Mouse (Mus musculus) erythroid progenitor cell, adult 5-6 weeks (primary cell): ENCODE measurements around the gene Kif11. TPM values are rescaled to one million over a fixed set of nuclear protein-coding genes. Genes with fewer than 3 reads are reported as not detected.
A peak's percentile ranks its signal among the peaks of the same experiment; 100 is the strongest.

ENCODE experiments used
- ATAC-seq: replicated peaks from 2 replicates; pipeline ENCODE4 v1.8.0; 2016; ENCODE audit warnings: moderate number of reproducible peaks, mild to moderate bottlenecking, moderate TSS enrichment, inconsistent platforms; ENCODE audit not compliant: poor library complexity, low FRiP score, severe bottlenecking
- total RNA-seq, 2 experiments: library from RNA; stranded (forward) in 1 of 2; stranded (reverse) in 1 of 2; fragments of 150-400 nt in 1 of 2; fragments of 186-747, 209-891 nt in 1 of 2; gene quantifications; 2 replicates each; pipeline versions ENCODE4 v1.2.3 to v1.2.4; 2015 to 2017; ENCODE audit warnings: low replicate concordance in 2 of 2

Kif11 gene
- total RNA-seq, 2 experiments from 2014 or later: 470 to 653 TPM

- ATAC-seq: peak; percentile 48
Measured at GRCm38 (mm10) chr19:37374941-37375754, 1.1 kb upstream of the Kif11 start.

DNA sequence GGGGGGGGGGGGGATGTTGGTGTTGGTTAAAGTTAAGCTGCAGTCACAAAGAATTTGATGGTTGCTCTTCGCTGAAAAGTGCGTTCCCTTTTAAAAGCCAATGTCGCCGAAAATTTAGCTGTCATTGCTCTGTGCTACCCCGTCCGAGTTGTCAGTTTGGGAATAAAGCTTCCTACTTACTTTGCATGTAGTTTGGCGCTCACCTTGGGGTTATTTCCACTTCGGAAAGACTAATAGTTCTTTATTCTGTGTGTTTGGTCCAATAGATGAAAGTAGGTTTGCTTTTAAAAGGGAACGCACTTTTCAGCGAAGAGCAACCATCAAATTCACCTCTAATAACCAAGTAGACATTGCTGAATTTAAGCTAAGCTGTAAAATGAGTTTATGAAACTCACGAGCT, 638 bp downstream of the Kif11 start:
- ATAC-seq: no peak

GRCm38 (mm10) chr19:37377404-37377990, 1.3 kb downstream of the Kif11 start:
- no peak for ATAC-seq

DNA sequence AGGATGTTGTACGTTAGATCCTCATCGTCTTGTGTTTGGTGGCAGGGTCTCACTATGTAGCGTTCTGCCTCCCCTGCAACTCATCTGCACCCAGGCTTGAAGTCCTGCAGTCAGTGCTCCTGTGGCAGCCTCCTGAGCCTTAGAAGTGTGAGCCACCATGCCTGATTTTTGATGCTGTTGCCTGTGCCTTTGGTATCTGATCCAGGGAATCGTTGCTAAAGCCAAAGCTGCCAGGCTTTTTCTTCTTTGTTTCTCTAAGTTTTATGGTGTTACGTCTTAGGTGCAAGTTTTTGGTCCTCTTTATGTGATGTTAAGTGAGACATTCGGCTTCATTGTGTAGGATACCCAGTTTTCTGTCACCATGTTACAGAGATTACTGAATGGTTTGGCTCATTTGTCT, 2.6 kb downstream of the Kif11 start:
- ATAC-seq: no peak

DNA sequence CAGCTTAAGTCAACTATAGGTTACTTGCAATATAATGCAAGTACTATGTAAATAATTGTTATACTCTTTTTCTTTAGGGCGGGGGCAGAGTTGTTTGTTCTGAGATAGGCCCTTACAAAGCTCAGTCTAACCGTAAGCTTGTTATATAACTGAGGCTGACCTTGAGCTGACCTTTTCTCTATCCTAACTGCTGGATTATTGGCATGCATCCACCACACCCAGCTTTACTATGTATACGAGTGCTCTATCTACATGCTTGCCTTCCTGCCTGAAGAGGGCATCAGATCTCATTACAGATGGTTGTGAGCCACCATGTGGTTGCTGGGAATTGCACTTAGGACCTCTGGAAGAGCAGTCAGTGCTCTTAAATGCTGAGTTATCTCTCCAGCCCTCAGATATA, 9.9 kb downstream of the Kif11 start:
- ATAC-seq: no peak

- ATAC-seq: no peak
Measured at GRCm38 (mm10) chr19:37391869-37392268, 15.7 kb downstream of the Kif11 start.

DNA sequence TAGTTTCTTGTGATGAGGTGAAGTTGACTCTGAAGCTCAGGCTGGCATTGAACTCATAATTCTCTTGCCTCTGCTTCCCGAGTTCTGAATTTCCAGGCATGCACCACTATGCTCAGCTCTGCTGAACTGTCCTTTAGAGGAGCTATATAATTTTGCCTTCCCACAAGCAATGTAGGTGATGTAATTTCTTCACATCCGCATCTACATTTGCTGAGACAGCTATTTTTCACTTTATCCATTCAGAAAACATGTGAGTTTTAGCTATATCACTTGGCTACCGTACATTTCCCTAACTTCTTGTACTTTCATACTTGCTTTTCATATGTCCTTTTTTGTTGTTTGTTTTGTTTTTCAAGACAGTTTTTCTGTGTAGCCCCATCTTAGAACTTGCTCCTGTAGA, 20.1 kb downstream of the Kif11 start:
- ATAC-seq: no peak

- ATAC-seq: no peak
Measured at GRCm38 (mm10) chr19:37400936-37401335, 24.7 kb downstream of the Kif11 start.

DNA sequence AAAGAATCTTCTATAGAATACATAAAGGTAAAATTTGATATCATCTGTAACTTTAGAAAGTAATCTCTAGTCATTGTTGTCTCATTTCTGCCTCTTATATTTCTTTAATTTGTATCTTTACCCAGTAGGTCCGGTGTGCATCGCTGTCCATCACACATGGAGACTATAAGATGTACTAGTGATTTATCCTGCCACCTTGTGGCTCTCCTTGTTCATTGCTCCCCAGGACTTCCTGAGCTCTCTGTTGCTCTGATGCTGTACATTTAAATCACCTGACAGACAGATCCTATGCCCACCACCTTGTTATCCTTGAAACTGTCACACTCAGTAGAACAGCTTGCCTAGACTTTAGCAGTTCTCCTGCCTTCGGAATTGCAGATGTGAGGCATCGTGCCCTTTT, 42.1 kb downstream of the Kif11 start:
- ATAC-seq: no peak

DNA sequence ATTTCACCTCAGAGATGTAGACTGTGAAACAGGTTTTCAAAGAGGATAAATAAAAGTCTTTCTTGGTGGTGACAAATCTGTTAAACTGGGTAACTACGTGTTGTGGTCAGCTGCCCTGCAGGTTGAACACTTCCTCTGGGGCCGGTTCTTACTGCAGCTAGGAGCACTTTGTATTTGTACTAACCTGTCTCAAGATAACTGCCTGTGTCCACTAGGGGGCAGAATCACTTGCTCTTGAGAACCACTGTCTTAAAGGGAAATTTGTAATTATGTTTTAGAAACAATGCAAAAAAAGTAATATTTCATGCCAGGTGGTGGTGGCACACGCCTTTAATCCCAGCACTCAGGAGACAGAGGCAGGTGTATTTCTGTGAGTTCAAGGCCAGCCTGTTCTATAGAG, 43.4 kb downstream of the Kif11 start:
- ATAC-seq: 0 out of 2 replicates have a peak, but pooled peaks have one; percentile 43

- no peak for ATAC-seq
Measured at GRCm38 (mm10) chr19:37428589-37428988, 52.4 kb downstream of the Kif11 start.

DNA sequence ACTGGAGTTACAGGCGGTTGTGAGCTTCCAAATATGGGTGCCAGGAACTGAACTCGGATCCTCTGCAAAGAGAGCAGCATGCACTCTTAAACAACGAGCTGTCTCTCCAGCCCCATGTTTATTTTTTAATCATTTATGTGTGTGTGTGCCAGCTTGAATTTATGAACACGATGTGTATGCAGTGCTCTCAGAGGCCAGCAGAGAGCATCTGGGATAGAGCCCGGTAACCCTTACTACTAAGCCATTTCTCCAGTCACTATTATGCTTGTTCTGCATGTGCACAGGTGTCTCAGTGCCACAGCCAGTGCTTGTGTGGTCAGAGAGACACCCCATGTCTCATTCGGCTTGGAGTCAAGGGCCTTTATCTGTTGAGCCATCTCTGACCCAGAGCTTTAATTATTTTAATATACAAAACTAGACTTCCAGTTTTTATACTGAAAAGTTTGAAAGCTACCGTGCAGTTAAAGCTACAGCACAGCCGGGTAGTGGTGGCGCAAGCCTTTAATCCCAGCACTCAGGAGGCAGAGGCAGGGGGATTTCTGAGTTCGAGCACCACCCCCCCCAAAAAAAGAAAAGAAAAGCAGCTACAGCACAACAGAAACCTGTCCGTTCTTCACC, 55.0 kb downstream of the Kif11 start:
- no peak for ATAC-seq

DNA sequence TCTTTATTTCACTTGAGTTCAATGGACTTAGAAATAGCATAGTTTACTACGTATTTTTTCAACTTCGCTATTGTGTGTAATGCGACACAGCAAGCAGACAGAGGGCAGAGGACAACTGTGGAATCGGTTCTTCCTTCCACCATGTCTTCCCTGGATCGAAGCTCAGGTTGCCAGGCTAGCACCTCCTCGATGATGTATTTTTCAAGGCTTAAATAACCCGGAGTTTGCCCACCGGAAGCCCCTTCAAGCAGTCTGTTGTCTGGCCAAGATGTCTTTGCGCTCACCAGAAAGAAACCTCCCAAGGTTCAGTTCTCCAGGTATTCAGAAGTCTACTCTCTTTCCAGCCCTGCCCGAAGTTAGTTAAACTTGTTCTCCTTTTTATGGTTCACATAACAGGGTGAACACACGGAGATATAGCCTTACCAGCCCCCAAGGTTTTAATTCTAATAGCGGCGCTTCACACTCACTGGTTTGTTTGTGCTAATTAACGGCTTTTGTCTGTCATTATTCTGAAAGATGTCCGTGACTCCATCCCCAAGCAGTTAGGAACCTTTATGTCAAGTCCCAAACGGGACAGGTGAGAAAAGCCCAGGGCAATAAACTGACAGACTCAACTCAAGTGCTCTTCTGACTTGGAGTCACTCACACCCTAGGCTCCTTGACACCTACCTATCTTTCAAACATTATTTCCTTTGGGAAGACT, 56.8 kb downstream of the Kif11 start:
- ATAC-seq: no peak

- no peak for ATAC-seq
Measured at GRCm38 (mm10) chr19:37433895-37434262, 57.7 kb downstream of the Kif11 start.

DNA sequence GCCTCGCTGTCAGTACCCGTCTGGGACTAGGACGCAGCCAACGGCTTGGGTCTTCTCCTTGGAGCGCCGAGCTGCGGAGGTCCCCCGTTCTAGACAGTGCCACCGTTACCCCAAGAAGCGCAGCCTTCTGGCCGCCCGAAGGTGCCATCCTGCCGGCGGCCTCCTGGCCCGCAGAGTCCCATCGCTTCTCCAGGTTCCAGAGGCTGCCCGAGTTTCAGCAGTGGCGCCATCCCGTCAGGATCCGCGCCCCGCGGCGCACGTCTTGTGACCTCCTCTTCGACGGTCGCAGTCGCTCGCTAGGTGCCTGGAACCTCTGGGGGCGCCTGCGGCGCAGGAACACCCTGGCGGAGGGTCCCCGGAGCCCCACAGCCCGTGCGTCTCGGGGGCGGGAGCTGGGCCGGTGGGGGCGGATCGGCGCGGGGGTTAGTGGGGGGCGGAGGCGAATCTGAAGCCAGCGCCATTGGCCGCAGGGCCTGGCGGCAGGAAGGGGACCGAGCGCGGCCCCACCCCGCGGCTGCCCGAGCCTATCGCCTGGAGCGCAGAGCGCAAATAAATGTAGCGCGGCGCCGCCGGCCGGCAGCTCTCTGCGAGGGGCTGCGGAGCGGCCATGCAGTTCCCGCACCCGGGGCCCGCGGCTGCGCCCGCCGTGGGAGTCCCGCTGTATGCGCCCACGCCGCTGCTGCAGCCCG, 58.2 kb downstream of the Kif11 start, which contains the start of gene Hhex:
Gene Hhex, plus strand, starts transcription at position 548 of the 689 bp plus-strand sequence.
- ATAC-seq: no peak; the same call in 1 of the 2 replicates

DNA sequence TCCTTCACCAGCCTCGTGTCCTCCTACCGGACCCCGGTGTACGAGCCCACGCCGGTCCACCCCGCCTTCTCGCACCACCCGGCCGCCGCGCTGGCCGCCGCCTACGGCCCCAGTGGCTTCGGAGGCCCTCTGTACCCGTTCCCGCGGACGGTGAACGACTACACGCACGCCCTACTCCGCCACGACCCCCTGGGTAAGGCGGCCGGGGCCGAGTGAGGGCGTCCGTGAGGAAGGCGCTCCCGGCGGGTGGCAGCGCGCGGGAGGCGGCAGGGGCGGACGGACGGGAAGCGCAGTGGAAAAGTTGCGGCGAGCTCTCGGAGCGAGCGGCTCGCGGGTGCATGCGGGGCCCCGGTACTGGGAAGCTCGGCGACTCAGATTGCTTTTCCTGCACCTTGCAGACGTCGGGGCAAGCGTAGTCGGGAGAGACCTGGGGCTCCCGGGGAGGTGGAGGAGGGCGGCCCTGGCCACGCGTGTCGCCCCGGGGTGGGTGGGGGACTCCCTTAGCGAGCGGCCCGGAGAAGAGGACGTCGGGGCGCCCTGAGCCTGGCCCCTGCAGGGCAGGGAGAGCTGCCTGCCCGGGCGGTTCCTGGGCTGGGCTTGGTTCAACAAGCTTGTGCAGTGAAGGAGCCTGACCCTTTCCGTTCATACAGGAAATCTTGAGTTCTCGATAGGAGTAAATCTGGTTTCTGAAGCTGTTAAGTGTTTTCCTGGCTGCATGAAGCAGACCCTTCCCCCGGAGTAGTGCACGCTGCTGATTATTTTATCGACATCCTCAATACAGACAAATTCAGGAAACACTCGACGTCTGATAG, 59.0 kb downstream of the Kif11 start:
- no peak for ATAC-seq

- no peak for ATAC-seq
Measured at GRCm38 (mm10) chr19:37435853-37436174, 59.6 kb downstream of the Kif11 start.

- no peak for ATAC-seq
Measured at GRCm38 (mm10) chr19:37436514-37437288, 60.5 kb downstream of the Kif11 start.

DNA sequence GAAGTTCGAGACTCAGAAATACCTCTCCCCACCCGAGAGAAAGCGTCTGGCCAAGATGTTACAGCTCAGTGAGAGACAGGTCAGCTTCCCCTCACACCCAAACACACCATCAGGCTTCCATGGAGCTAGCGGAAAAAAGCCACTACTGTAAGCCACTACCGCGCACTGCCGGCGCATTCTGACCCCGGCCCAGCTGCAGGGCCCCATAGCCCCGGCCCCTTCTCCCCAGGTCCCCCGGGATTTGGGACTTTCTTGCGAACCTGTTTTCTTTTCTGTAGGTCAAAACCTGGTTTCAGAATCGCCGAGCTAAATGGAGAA, 61.0 kb downstream of the Kif11 start:
- ATAC-seq: no peak
